Mouse (Mus musculus) lung, postnatal 25 days (tissue): ENCODE measurements around the gene Slc50a1.

Experiments
- DNase-seq: peaks from one replicate; pipeline ENCODE4 v3.0.0; 2022; ENCODE audit warnings: low spot score

Slc50a1 gene

GRCm38 (mm10) chr3:89231345-89231744, 39.0 kb downstream of the Slc50a1 start:
- DNase-seq: no peak

GRCm38 (mm10) chr3:89230561-89230960, 39.8 kb downstream of the Slc50a1 start:
- DNase-seq: no peak

- no peak for DNase-seq
Measured at GRCm38 (mm10) chr3:89229276-89229675, 41.1 kb downstream of the Slc50a1 start.

GRCm38 (mm10) chr3:89228836-89229235, 41.5 kb downstream of the Slc50a1 start, which contains the start of gene Muc1:
Muc1 (plus strand) TSS chr3:89229057.
- peak; percentile 68 for DNase-seq

- peak; percentile 93 for DNase-seq
Measured at GRCm38 (mm10) chr3:89228180-89228549, 42.2 kb downstream of the Slc50a1 start.

GRCm38 (mm10) chr3:89227307-89228179, 42.8 kb downstream of the Slc50a1 start:
- DNase-seq: peak; percentile 94

- no peak for DNase-seq
Measured at GRCm38 (mm10) chr3:89226900-89227299, 43.5 kb downstream of the Slc50a1 start, which contains the start of gene Mtx1. Mtx1 (minus strand) TSS chr3:89227088.

- DNase-seq: no peak
Measured at GRCm38 (mm10) chr3:89226361-89226760, 44.0 kb downstream of the Slc50a1 start.

- no peak for DNase-seq
Measured at GRCm38 (mm10) chr3:89225918-89226317, 44.5 kb downstream of the Slc50a1 start.

GRCm38 (mm10) chr3:89225321-89225815, 45.0 kb downstream of the Slc50a1 start:
- DNase-seq: no peak

GRCm38 (mm10) chr3:89224796-89225195, 45.6 kb downstream of the Slc50a1 start:
- no peak for DNase-seq

- no peak for DNase-seq
Measured at GRCm38 (mm10) chr3:89221167-89221566, 49.2 kb downstream of the Slc50a1 start.

- DNase-seq: no peak
Measured at GRCm38 (mm10) chr3:89219546-89219945, 50.8 kb downstream of the Slc50a1 start.

- DNase-seq: peak; percentile 85
Measured at GRCm38 (mm10) chr3:89218271-89218670, 52.1 kb downstream of the Slc50a1 start.
